Mouse (Mus musculus) lung, postnatal 0 days (tissue): ENCODE data around the gene Cdc42ep4. TPM values are rescaled to one million over a fixed set of nuclear protein-coding genes. Genes with fewer than 3 reads are reported as not detected.

Experiments
- ATAC-seq: fragments of 200-750 bp; cut with Nextera tagmentation; 2 replicates; pipeline ENCODE4 v1.8.0; 2017; ENCODE audit warnings: moderate library complexity
- DNase-seq: peaks from one replicate; pipeline ENCODE4 v3.0.0-alpha.2; 2016; ENCODE audit warnings: low spot score
- H3K27ac ChIP-seq: fragments of 300-500 bp; sonication (generic); 2 replicates; pipeline ENCODE4 v1.5.1; 2014; ENCODE audit warnings: antibody characterized with exemption, mild to moderate bottlenecking, low read length, mixed read lengths
- H3K27me3 ChIP-seq: fragments of 300-500 bp; sonication (generic); replicated peaks from 2 replicates; pipeline ENCODE4 v1.6.1; 2014; ENCODE audit warnings: low read length, mixed read lengths; ENCODE audit not compliant: insufficient read depth
- H3K36me3 ChIP-seq: fragments of 300-500 bp; sonication (generic); 2 replicates; pipeline ENCODE4 v1.6.1; 2014; ENCODE audit warnings: low read length, mixed read lengths; ENCODE audit not compliant: insufficient read depth
- H3K4me1 ChIP-seq: fragments of 300-500 bp; sonication (generic); 2 replicates; pipeline ENCODE4 v1.6.1; 2014; ENCODE audit warnings: antibody characterized with exemption, low read depth, low read length, mixed read lengths; ENCODE audit not compliant: insufficient read depth
- H3K4me2 ChIP-seq: fragments of 300-500 bp; sonication (generic); replicated peaks from 2 replicates; pipeline ENCODE4 v1.6.1; 2014; ENCODE audit warnings: low read depth, mild to moderate bottlenecking, low read length, moderate library complexity, mixed read lengths
- H3K4me3 ChIP-seq: fragments of 300-500 bp; sonication (generic); 2 replicates; pipeline ENCODE4 v1.5.1; 2014; ENCODE audit warnings: low read depth, low read length
- H3K9ac ChIP-seq: fragments of 300-500 bp; sonication (generic); replicated peaks from 2 replicates; pipeline ENCODE4 v1.6.1; 2014; ENCODE audit warnings: low read depth, mild to moderate bottlenecking
- H3K9me3 ChIP-seq: fragments of 300-500 bp; sonication (generic); 2 replicates; pipeline ENCODE4 v1.6.1; 2016; ENCODE audit warnings: low read length, mixed read lengths
- CTCF ChIP-seq: IDR thresholded peaks from 2 replicates; pipeline ENCODE4 v1.5.1; 2016; ENCODE audit warnings: antibody characterized with exemption, mild to moderate bottlenecking
- EP300 ChIP-seq: IDR thresholded peaks from 2 replicates; pipeline ENCODE4 v1.6.1; 2016; ENCODE audit warnings: antibody characterized with exemption, mild to moderate bottlenecking, control low read depth
- WGBS: fragments of 180-500 bp; shearing (Covaris S2); extraction: QIAGEN DNeasy Blood & Tissue Kit; methylation state at CpG from one replicate; pipeline ENCODE4 v1.1.7; 2014; 5-methylcytosine and 5-hydroxymethylcytosine counted together
- polyA plus RNA-seq: library from polyadenylated mRNA; unstranded; fragments of >200 nt; fragmentation: Nextera tagmentation; extraction: Ambion mirVana; gene quantifications from 2 replicates; pipeline ENCODE4 v1.2.1, GENCODE M21; 2015

Gene Cdc42ep4
- polyA plus RNA-seq = 92.8 and 116 TPM in 2 replicates

- DNase-seq = peak; percentile 99
- Histone ChIP-seq H3K27me3 (no peaks in the 10 kb centered on the region), H3K4me1 (peaks cover 24% of the 10 kb centered on the region), H3K36me3 (no peaks in the 10 kb centered on the region), H3K4me2 (peak within 1 kb of the TSS; percentile 78), H3K9ac (peak within 1 kb of the TSS; percentile 99), H3K9me3 (no peaks in the 10 kb centered on the region), H3K4me3 (peak within 1 kb of the TSS; percentile 94), H3K27ac (peak within 1 kb of the TSS; percentile 100)
- ATAC-seq = peak; percentile 80
- TF ChIP-seq EP300 = peak; percentile 37; the same call in 1 of the 2 replicates
- TF ChIP-seq CTCF = no peak
- under 1% methylated on average over 44 of the region's 44 CpGs for WGBS
Observed at GRCm38 (mm10) chr11:113751484-113752084, at the start of gene Cdc42ep4. Gene Cdc42ep4 (minus strand): TSS chr11:113751881.

- ATAC-seq (no peak), DNase-seq (no peak)
- H3K4me1 ChIP-seq = peaks cover 13% of the 10 kb centered on the region; the same call in 1 of the 2 replicates
- no peak overlapping the region for H3K4me2 ChIP-seq
- no peaks in the 10 kb centered on the region for H3K9me3 ChIP-seq
- H3K27me3 ChIP-seq = no peaks in the 10 kb centered on the region
- 96% methylated on average over 12 of the region's 12 CpGs for WGBS
- H3K36me3 ChIP-seq = no peaks in the 10 kb centered on the region
- no peak for TF ChIP-seq EP300
- no peak for TF ChIP-seq CTCF
- no peak overlapping the region for H3K27ac ChIP-seq
- H3K4me3 ChIP-seq = no peak overlapping the region
- no peak overlapping the region for H3K9ac ChIP-seq
Observed at GRCm38 (mm10) chr11:113800026-113800425, 48.3 kb upstream of the Cdc42ep4 start.

GRCm38 (mm10) chr11:113799041-113799447 lies 47.4 kb upstream of the Cdc42ep4 start:
- Histone ChIP-seq H3K27ac (no peak overlapping the region), H3K4me2 (no peak overlapping the region), H3K27me3 (no peaks in the 10 kb centered on the region), H3K4me3 (no peak overlapping the region), H3K9me3 (no peaks in the 10 kb centered on the region), H3K36me3 (no peaks in the 10 kb centered on the region), H3K4me1 (peaks cover 13% of the 10 kb centered on the region; the same call in 1 of the 2 replicates), H3K9ac (no peak overlapping the region)
- no peak for TF ChIP-seq EP300
- no peak for TF ChIP-seq CTCF
- peak; percentile 14 for DNase-seq
- 51% methylated on average over 14 of the region's 14 CpGs for WGBS
- no peak for ATAC-seq

- Histone ChIP-seq H3K4me1 (peaks cover 11% of the 10 kb centered on the region; the same call in 1 of the 2 replicates), H3K4me3 (no peak overlapping the region), H3K27me3 (no peaks in the 10 kb centered on the region), H3K9ac (no peak overlapping the region), H3K36me3 (no peaks in the 10 kb centered on the region), H3K4me2 (no peak overlapping the region), H3K27ac (0 out of 2 replicates have a peak overlapping the region, but pooled peaks have one; percentile 3), H3K9me3 (no peaks in the 10 kb centered on the region)
- WGBS = 69% methylated on average over 6 of the region's 6 CpGs
- no peak for DNase-seq
- no peak for TF ChIP-seq CTCF
- no peak for TF ChIP-seq EP300
- no peak for ATAC-seq
Observed at GRCm38 (mm10) chr11:113798011-113798410, 46.3 kb upstream of the Cdc42ep4 start.

- no peak overlapping the region for H3K4me2 ChIP-seq
- 69% methylated on average over 19 of the region's 19 CpGs for WGBS
- H3K9ac ChIP-seq = no peak overlapping the region
- TF ChIP-seq EP300 (no peak), CTCF (no peak)
- H3K27ac ChIP-seq = peak overlapping the region; percentile 3; the same call in 1 of the 2 replicates
- no peak overlapping the region for H3K4me3 ChIP-seq
- no peaks in the 10 kb centered on the region for H3K36me3 ChIP-seq
- no peaks in the 10 kb centered on the region for H3K9me3 ChIP-seq
- DNase-seq (peak; percentile 19), ATAC-seq (peak; percentile 23)
- peaks cover 4% of the 10 kb centered on the region; the same call in 1 of the 2 replicates for H3K4me1 ChIP-seq
- H3K27me3 ChIP-seq = no peaks in the 10 kb centered on the region
Observed at GRCm38 (mm10) chr11:113797014-113797983, 45.6 kb upstream of the Cdc42ep4 start.

- Histone ChIP-seq H3K4me1 (peaks cover 3% of the 10 kb centered on the region; the same call in 1 of the 2 replicates), H3K36me3 (no peaks in the 10 kb centered on the region), H3K4me2 (no peak overlapping the region), H3K9ac (no peak overlapping the region), H3K4me3 (no peak overlapping the region), H3K27ac (no peak overlapping the region), H3K9me3 (no peaks in the 10 kb centered on the region), H3K27me3 (no peaks in the 10 kb centered on the region)
- no peak; the same call in 1 of the 2 replicates for ATAC-seq
- 61% methylated on average over 12 of the region's 12 CpGs for WGBS
- TF ChIP-seq EP300 (no peak), CTCF (no peak)
- DNase-seq = peak; percentile 39
Observed at GRCm38 (mm10) chr11:113795846-113796245, 44.2 kb upstream of the Cdc42ep4 start.
